10 mouse cellular contexts compared by ENCODE assay signal in the genomic region with DNA sequence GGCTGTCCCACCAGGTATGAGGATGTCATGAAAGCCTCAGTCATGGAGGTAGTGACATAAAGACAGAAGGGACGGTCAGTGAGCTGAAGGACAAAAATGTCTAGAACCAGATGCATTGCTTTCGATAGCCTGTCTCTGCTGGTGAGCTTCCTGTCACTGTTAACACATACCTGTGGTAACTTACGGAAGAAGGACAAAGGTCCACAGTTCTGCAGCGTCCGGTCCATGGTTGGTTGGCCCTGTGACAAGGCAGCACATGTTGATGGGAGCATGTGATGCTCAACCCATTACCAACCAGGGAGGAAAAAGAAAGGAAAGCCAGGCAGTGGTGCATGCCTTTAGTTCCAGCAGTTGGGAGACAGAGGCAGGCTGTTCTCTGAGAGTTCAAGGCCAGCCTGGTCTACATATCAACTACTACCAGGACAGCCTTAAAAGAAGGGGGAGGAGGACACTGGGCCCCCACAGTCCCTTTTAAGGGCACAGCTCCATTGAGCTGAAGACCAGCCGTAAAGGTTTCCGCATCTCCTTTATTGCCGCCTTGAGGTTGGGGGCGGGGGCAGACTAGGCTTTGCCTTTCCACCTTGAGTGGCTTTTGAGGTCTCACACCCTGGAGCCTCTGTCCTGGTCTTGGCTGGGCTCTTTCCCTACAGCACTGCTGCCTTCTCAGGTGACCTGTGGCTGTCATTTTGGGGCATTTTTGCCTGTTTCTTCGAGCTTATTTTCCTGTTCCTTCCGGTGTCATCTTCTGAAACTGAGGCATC. TPM values are rescaled to one million over a fixed set of nuclear protein-coding genes. Genes with fewer than 3 reads are reported as not detected.
DNase-seq lines count a peak whose midpoint lies in the region; ATAC-seq lines count a peak whose summit lies in the region.
"Had no signal": no experiment of that assay in that cellular context is flagged by ENCODE, and none has a peak within 500 bp of the region (broad histone marks: within the 10 kb centered on the region; RNA-seq: fewer than 3 reads in every experiment).

No protein-coding gene starts in this region.

- DNase-seq in hindbrain, embryonic 10.5 days (ENCODE audit: low spot score) = no peak
- DNase-seq in CD4-positive helper T cell, adult 2 months (ENCODE audit: low read depth, low spot score) = peak; percentile 69
- DNase-seq in R1 (ENCODE audit: low read depth, low spot score) = peak; percentile 75
- no peak for DNase-seq in liver, embryonic 11.5 days (ENCODE audit: low spot score)
- DNase-seq in frontal cortex, adult 2 months (ENCODE audit: extremely low spot score in 1 of 2, low spot score in 1 of 2) = no peak
- DNase-seq in frontal cortex, postnatal 10 days (ENCODE audit: low spot score in 2 of 2) = no peak
- DNase-seq in spleen, postnatal 36 days (ENCODE audit: low spot score in 2 of 2) = no peak
- DNase-seq: gastrocnemius, postnatal 25 days had no signal

- no peak overlapping the region for H3K9ac ChIP-seq in hindbrain, embryonic 16.5 days (ENCODE audit: low read depth, low read length)
- no peak overlapping the region for H3K9ac ChIP-seq in liver, embryonic 11.5 days (ENCODE audit: low read depth, low read length)
- H3K9ac ChIP-seq: lung, embryonic 15.5 days had no signal

- no peak overlapping the region for H3K4me3 ChIP-seq in hindbrain, embryonic 16.5 days (ENCODE audit: low read length)
- no peak overlapping the region for H3K4me3 ChIP-seq in hindbrain, embryonic 10.5 days
- no peak overlapping the region for H3K4me3 ChIP-seq in liver, embryonic 11.5 days (ENCODE audit: low read depth, low read length)
- H3K4me3 ChIP-seq: lung, embryonic 15.5 days had no signal

- H3K27me3 ChIP-seq in hindbrain, embryonic 16.5 days (replicated peaks; ENCODE audit: control insufficient read depth, insufficient read depth, low read length) = no peaks in the 10 kb centered on the region
- no peaks in the 10 kb centered on the region for H3K27me3 ChIP-seq in hindbrain, embryonic 10.5 days (ENCODE audit: insufficient read depth, poor library complexity, severe bottlenecking)
- no peaks in the 10 kb centered on the region for H3K27me3 ChIP-seq in liver, embryonic 11.5 days (replicated peaks; ENCODE audit: control insufficient read depth, insufficient read depth, low read length)
- H3K27me3 ChIP-seq: lung, embryonic 15.5 days had no signal

- H3K9me3 ChIP-seq in hindbrain, embryonic 16.5 days (ENCODE audit: control insufficient read depth, low read length) = no peaks in the 10 kb centered on the region
- peaks cover 5% of the 10 kb centered on the region; the same call in 1 of the 2 replicates for H3K9me3 ChIP-seq in hindbrain, embryonic 10.5 days
- H3K9me3 ChIP-seq in liver, embryonic 11.5 days (ENCODE audit: control insufficient read depth, low read length) = no peaks in the 10 kb centered on the region
- H3K9me3 ChIP-seq: lung, embryonic 15.5 days had no signal

- peaks cover 47% of the 10 kb centered on the region for H3K4me1 ChIP-seq in hindbrain, embryonic 16.5 days (ENCODE audit: control insufficient read depth, insufficient read depth, low read depth, low read length)
- peaks cover 77% of the 10 kb centered on the region for H3K4me1 ChIP-seq in hindbrain, embryonic 10.5 days (replicated peaks)
- H3K4me1 ChIP-seq in liver, embryonic 11.5 days (replicated peaks; ENCODE audit: control insufficient read depth, insufficient read depth, low read length) = peaks cover 60% of the 10 kb centered on the region

- no peaks in the 10 kb centered on the region for H3K36me3 ChIP-seq in hindbrain, embryonic 16.5 days (ENCODE audit: control insufficient read depth, insufficient read depth, low read length)
- peaks cover 39% of the 10 kb centered on the region for H3K36me3 ChIP-seq in hindbrain, embryonic 10.5 days
- H3K36me3 ChIP-seq in liver, embryonic 11.5 days (ENCODE audit: control insufficient read depth, insufficient read depth, low read length) = no peaks in the 10 kb centered on the region; the same call in 1 of the 2 replicates

- WGBS in hindbrain, embryonic 16.5 days = 88% methylated on average over 11 of the region's 11 CpGs
- 88% methylated on average over 11 of the region's 11 CpGs for WGBS in hindbrain, embryonic 10.5 days
- 82% methylated on average over 11 of the region's 11 CpGs for WGBS in liver, embryonic 11.5 days

- no peak overlapping the region for H3K4me2 ChIP-seq in hindbrain, embryonic 16.5 days (ENCODE audit: low read length)
- peak overlapping the region; percentile 50 for H3K4me2 ChIP-seq in liver, embryonic 11.5 days
- H3K4me2 ChIP-seq: lung, embryonic 15.5 days had no signal

- ATAC-seq in hindbrain, embryonic 16.5 days = no peak
- no peak for ATAC-seq in liver, embryonic 11.5 days (replicated peaks; ENCODE audit: low FRiP score)

- H3K27ac ChIP-seq in hindbrain, embryonic 16.5 days (ENCODE audit: low read depth, low read length) = peak overlapping the region; percentile 10; the same call in 1 of the 2 replicates
- H3K27ac ChIP-seq in hindbrain, embryonic 10.5 days = no peak overlapping the region
- H3K27ac ChIP-seq in liver, embryonic 11.5 days (ENCODE audit: low read depth, low read length) = peak overlapping the region; percentile 62
- H3K27ac ChIP-seq: lung, embryonic 15.5 days had no signal

RNA-seq across cellular contexts. Expression of a gene that starts 14.3 kb away (rescaled TPM):
- 49.7 and 66.2 TPM in 2 replicates for polyA plus RNA-seq in hindbrain, embryonic 16.5 days (2015; fragmentation: Nextera tagmentation; extraction: Ambion mirVana)
- polyA plus RNA-seq in hindbrain, embryonic 10.5 days (2016; fragmentation: Nextera tagmentation; extraction: Ambion mirVana) = 55.6 and 68.9 TPM in 2 replicates
- 37.8 and 48.1 TPM in 2 replicates for polyA plus RNA-seq in liver, embryonic 11.5 days (2014; fragmentation: Nextera tagmentation; extraction: Ambion mirVana)
- 106 and 118 TPM in 2 replicates for polyA plus RNA-seq in frontal cortex, adult 2 months (2012; rRNA removed)

Comparison
In these comparisons a context has a peak if more than half of its experiments do, and no peak if none do; other contexts are left out.
1. DNase-seq: peak in CD4-positive helper T cell, adult 2 months (single experiment) and R1 (single experiment); none in hindbrain, embryonic 10.5 days (single experiment), liver, embryonic 11.5 days (single experiment), frontal cortex, adult 2 months (0 of 2), frontal cortex, postnatal 10 days (0 of 2) and spleen, postnatal 36 days (0 of 2).